Mouse (Mus musculus) CH12.LX (cell line): ENCODE results near the gene Ntn1.

Experiments
- CTCF ChIP-seq, 2 experiments: IDR thresholded peaks in 1 of 2; conservative IDR thresholded peaks in 1 of 2; 2 replicates each; pipeline ENCODE4 v1.5.1; 2011 to 2012; ENCODE audit warnings: low read depth in 2 of 2, low read length in 2 of 2, improper control_type of control experiment in 1 of 2, inconsistent platforms in 1 of 2, mild to moderate bottlenecking in 1 of 2, moderate library complexity in 1 of 2
- E2F4 ChIP-seq: IDR thresholded peaks from 2 replicates; pipeline ENCODE4 v1.6.1; 2011; ENCODE audit warnings: low read depth, low read length, improper control_type of control experiment; ENCODE audit not compliant: insufficient replicate concordance
- ELF1 ChIP-seq: IDR thresholded peaks from 2 replicates; pipeline ENCODE4 v1.6.1; 2014; ENCODE audit warnings: low read depth, mild to moderate bottlenecking, inconsistent platforms, low read length, improper control_type of control experiment
- EP300 ChIP-seq: IDR thresholded peaks from 2 replicates; pipeline ENCODE4 v1.6.1; 2011; ENCODE audit warnings: low read length, improper control_type of control experiment
- HCFC1 ChIP-seq: IDR thresholded peaks from 2 replicates; pipeline ENCODE4 v1.6.1; 2012; ENCODE audit warnings: low read depth, mild to moderate bottlenecking, inconsistent platforms, low read length, improper control_type of control experiment
- JUN ChIP-seq: IDR thresholded peaks from 2 replicates; pipeline ENCODE4 v1.6.1; 2011; ENCODE audit warnings: low read depth, mild to moderate bottlenecking, low read length, improper control_type of control experiment, moderate library complexity; ENCODE audit not compliant: insufficient read depth
- JUND ChIP-seq: conservative IDR thresholded peaks from 2 replicates; pipeline ENCODE4 v1.6.1; 2011; ENCODE audit warnings: low read depth, low read length, improper control_type of control experiment
- MAFK ChIP-seq: IDR thresholded peaks from 2 replicates; pipeline ENCODE4 v1.6.1; 2011; ENCODE audit warnings: low read length, improper control_type of control experiment; ENCODE audit not compliant: insufficient replicate concordance
- MAX ChIP-seq: IDR thresholded peaks from 2 replicates; pipeline ENCODE4 v1.6.1; 2011; ENCODE audit warnings: low read length, improper control_type of control experiment
- MYC ChIP-seq: IDR thresholded peaks from 2 replicates; pipeline ENCODE4 v1.6.1; 2011; ENCODE audit warnings: low read depth, mild to moderate bottlenecking, improper control_type of control experiment, low read length
- PAX5 ChIP-seq: IDR thresholded peaks from 2 replicates; pipeline ENCODE4 v1.6.1; 2012; ENCODE audit warnings: low read length, inconsistent platforms, mixed read lengths
- POLR2A ChIP-seq: IDR thresholded peaks from 2 replicates; pipeline ENCODE4 v1.6.1; 2011; ENCODE audit warnings: low read depth, mild to moderate bottlenecking, improper control_type of control experiment, low read length
- SMC3 ChIP-seq: IDR thresholded peaks from 2 replicates; pipeline ENCODE4 v1.6.1; 2011; ENCODE audit warnings: low read depth, low read length, improper control_type of control experiment

GRCm38 (mm10) chr11:68301660-68302059, 99.0 kb downstream of the Ntn1 start:
- TF ChIP-seq CTCF (conservative IDR thresholded peaks at IDR 0.05 in 1 of 2, IDR thresholded peaks at IDR 0.05 in 1 of 2; ENCODE audit: low read depth in 2 of 2, low read length in 2 of 2) (no peak), ELF1 (no peak), MAX (no peak), PAX5 (no peak), JUN (no peak), MYC (no peak), MAFK (no peak), POLR2A (no peak), EP300 (no peak), E2F4 (no peak), SMC3 (no peak), JUND (no peak), HCFC1 (no peak)
